23 mouse cellular contexts compared by ENCODE assay signal in genomic region chr9:89757571-89757970, GRCm38 (mm10). TPM values are rescaled to one million over a fixed set of nuclear protein-coding genes. Genes with fewer than 3 reads are reported as not detected.
DNase-seq lines count a peak whose midpoint lies in the region.
"Had no signal": no experiment of that assay in that cellular context is flagged by ENCODE, and none has a peak within 500 bp of the region (broad histone marks: within the 10 kb centered on the region; RNA-seq: fewer than 3 reads in every experiment).

No protein-coding gene starts in this region.

- intact Hi-C loops in left cerebral cortex, postnatal 4 days (cut with DNase I) = no loop called here

- DNase-seq in left cerebral cortex, adult 11 months (ENCODE audit: low spot score) = peak; percentile 45
- no peak for DNase-seq in left cerebral cortex, postnatal 4 days
- DNase-seq in left cerebral cortex, adult 9 months (ENCODE audit: low spot score in 2 of 2) = peak; percentile 59 to 70
- DNase-seq in right cerebral cortex, postnatal 10 days (ENCODE audit: low spot score in 2 of 2) = peak; percentile 46 to 80
- DNase-seq in adrenal gland, postnatal 36 days = no peak
- no peak for DNase-seq in adrenal gland, postnatal 14 days
- DNase-seq in thymus, postnatal 4 days = no peak
- DNase-seq: B cell, adult 2 months; cerebellum, adult 2 months; cerebellum, postnatal 25 days; embryo, embryonic 11 days; heart, postnatal 4 days; kidney, adult 8-10 months; kidney, postnatal 14 days; lung, postnatal 36 days; midbrain, embryonic 14.5 days; retina, postnatal 1 day; thymus, postnatal 36 days had no signal

RNA-seq across cellular contexts. Expression of gene Ankrd34c, which starts 19.3 kb away (rescaled TPM):
- total RNA-seq in left cerebral cortex, postnatal 4 days (2021) = 1 to 10 TPM; 3.2 to 3.5 TPM
- not detected for total RNA-seq in adrenal gland, postnatal 36 days (2021)
- total RNA-seq in adrenal gland, postnatal 14 days (2021) = not detected in 2 replicates
- total RNA-seq: adrenal gland, adult 18-20 months; CH12.LX; gastrocnemius, adult 18-20 months; gastrocnemius, postnatal 4 days; heart, postnatal 4 days; megakaryocyte-erythroid progenitor cell, adult 5-6 weeks had no signal

RNA-seq across cellular contexts. Expression of gene Tmed3, which starts 52.7 kb away (rescaled TPM):
- total RNA-seq in left cerebral cortex, postnatal 4 days (2021) = 10 to 100 TPM; 25.0 to 25.9 TPM
- 10 to 100 TPM; 67.3 to 92.8 TPM for total RNA-seq in adrenal gland, postnatal 36 days (2021)
- total RNA-seq in adrenal gland, postnatal 14 days (2021) = 67.1 and 72.8 TPM in 2 replicates

Comparison
In these comparisons a context has a peak if more than half of its experiments do, and no peak if none do; other contexts are left out.
1. DNase-seq: peak in left cerebral cortex, adult 11 months (single experiment), left cerebral cortex, adult 9 months (2 of 2) and right cerebral cortex, postnatal 10 days (2 of 2); none in left cerebral cortex, postnatal 4 days (single experiment), adrenal gland, postnatal 36 days (0 of 2), adrenal gland, postnatal 14 days (single experiment) and thymus, postnatal 4 days (single experiment).